Mouse (Mus musculus) heart, embryonic 12.5 days (tissue): ENCODE data around the gene Napa. TPM values are rescaled to one million over a fixed set of nuclear protein-coding genes. Genes with fewer than 3 reads are reported as not detected.

ENCODE experiments used
- ATAC-seq: fragments of 200-750 bp; cut with Nextera tagmentation; 2 replicates; pipeline ENCODE4 v1.8.0; 2017; ENCODE audit warnings: moderate TSS enrichment, moderate library complexity; ENCODE audit not compliant: insufficient number of reproducible peaks, low FRiP score
- H3K27ac ChIP-seq: fragments of 300-500 bp; sonication (generic); 2 replicates; pipeline ENCODE4 v1.5.1; 2016; ENCODE audit warnings: mild to moderate bottlenecking, moderate library complexity; ENCODE audit not compliant: poor library complexity, severe bottlenecking
- H3K27me3 ChIP-seq: fragments of 300-500 bp; sonication (generic); replicated peaks from 2 replicates; pipeline ENCODE4 v1.6.1; 2016; ENCODE audit warnings: mild to moderate bottlenecking, moderate library complexity
- H3K36me3 ChIP-seq: fragments of 300-500 bp; sonication (generic); 2 replicates; pipeline ENCODE4 v1.6.1; 2016; ENCODE audit warnings: mild to moderate bottlenecking, moderate library complexity
- H3K4me1 ChIP-seq: fragments of 300-500 bp; sonication (generic); replicated peaks from 2 replicates; pipeline ENCODE4 v1.6.1; 2016; ENCODE audit warnings: mild to moderate bottlenecking
- H3K4me2 ChIP-seq: fragments of 300-500 bp; sonication (generic); 2 replicates; pipeline ENCODE4 v1.6.1; 2016; ENCODE audit warnings: mild to moderate bottlenecking, moderate library complexity
- H3K4me3 ChIP-seq: fragments of 300-500 bp; sonication (generic); 2 replicates; pipeline ENCODE4 v1.5.1; 2016; ENCODE audit warnings: mild to moderate bottlenecking
- H3K9ac ChIP-seq: fragments of 300-500 bp; sonication (generic); 2 replicates; pipeline ENCODE4 v1.6.1; 2016; ENCODE audit warnings: mild to moderate bottlenecking, moderate library complexity
- H3K9me3 ChIP-seq: fragments of 300-500 bp; sonication (generic); replicated peaks from 2 replicates; pipeline ENCODE4 v1.6.1; 2016; ENCODE audit warnings: mild to moderate bottlenecking, moderate library complexity
- WGBS: fragments of 180-500 bp; shearing (Covaris S2); methylation state at CpG from one replicate; pipeline ENCODE4 v1.1.7; 2016; 5-methylcytosine and 5-hydroxymethylcytosine counted together
- polyA plus RNA-seq: library from polyadenylated mRNA; unstranded; fragments of >200 nt; fragmentation: Nextera tagmentation; extraction: Ambion mirVana; gene quantifications from 2 replicates; pipeline ENCODE4 v1.2.1, GENCODE M21; 2016

Gene Napa
- polyA plus RNA-seq, 1 experiment from 2014 or later, result 159 TPM

- WGBS, result 88% methylated on average over 9 of the region's 9 CpGs
- ATAC-seq, result no peak
- Histone ChIP-seq H3K9me3 (no peaks in the 10 kb centered on the region), H3K4me2 (no peak overlapping the region), H3K27ac (no peak overlapping the region), H3K27me3 (peaks cover 29% of the 10 kb centered on the region), H3K4me1 (peaks cover 32% of the 10 kb centered on the region), H3K4me3 (no peak overlapping the region), H3K9ac (no peak overlapping the region), H3K36me3 (0 out of 2 replicates have a peak, but pooled peaks cover 3% of the 10 kb centered on the region)
These were observed 35.4 kb downstream of the Napa start for GRCm38 (mm10) chr7:16133691-16134090.

- Histone ChIP-seq H3K9ac (no peak overlapping the region), H3K4me2 (no peak overlapping the region), H3K36me3 (0 out of 2 replicates have a peak, but pooled peaks cover 3% of the 10 kb centered on the region), H3K9me3 (no peaks in the 10 kb centered on the region), H3K4me1 (peaks cover 20% of the 10 kb centered on the region), H3K27ac (no peak overlapping the region), H3K27me3 (peaks cover 29% of the 10 kb centered on the region), H3K4me3 (no peak overlapping the region)
- 75% methylated on average over 7 of the region's 7 CpGs for WGBS
- no peak for ATAC-seq
These were observed 36.7 kb downstream of the Napa start for GRCm38 (mm10) chr7:16134951-16135392.

- no peaks in the 10 kb centered on the region; the same call in 1 of the 2 replicates for H3K36me3 ChIP-seq
- ATAC-seq, result no peak
- WGBS, result 31% methylated on average over 27 of the region's 27 CpGs
- H3K27ac ChIP-seq, result no peak overlapping the region
- peaks cover 40% of the 10 kb centered on the region for H3K27me3 ChIP-seq
- no peak overlapping the region for H3K4me3 ChIP-seq
- H3K9me3 ChIP-seq, result no peaks in the 10 kb centered on the region
- H3K4me1 ChIP-seq, result no peaks in the 10 kb centered on the region
- H3K4me2 ChIP-seq, result no peak overlapping the region
- H3K9ac ChIP-seq, result no peak overlapping the region
These were observed 48.5 kb downstream of the Napa start for GRCm38 (mm10) chr7:16146489-16147410.

GRCm38 (mm10) chr7:16147643-16148042 is 49.4 kb downstream of the Napa start:
- Histone ChIP-seq H3K9me3 (no peaks in the 10 kb centered on the region), H3K27me3 (peaks cover 40% of the 10 kb centered on the region), H3K4me2 (no peak overlapping the region), H3K9ac (no peak overlapping the region), H3K36me3 (no peaks in the 10 kb centered on the region; the same call in 1 of the 2 replicates), H3K4me3 (no peak overlapping the region), H3K27ac (no peak overlapping the region), H3K4me1 (no peaks in the 10 kb centered on the region)
- 8% methylated on average over 15 of the region's 15 CpGs for WGBS
- ATAC-seq, result no peak

- no peak overlapping the region for H3K4me3 ChIP-seq
- H3K4me1 ChIP-seq, result no peaks in the 10 kb centered on the region
- H3K4me2 ChIP-seq, result no peak overlapping the region
- H3K27me3 ChIP-seq, result peaks cover 40% of the 10 kb centered on the region
- ATAC-seq, result no peak
- no peak overlapping the region for H3K9ac ChIP-seq
- no peaks in the 10 kb centered on the region; the same call in 1 of the 2 replicates for H3K36me3 ChIP-seq
- H3K27ac ChIP-seq, result no peak overlapping the region
- H3K9me3 ChIP-seq, result no peaks in the 10 kb centered on the region
- 55% methylated on average over 5 of the region's 5 CpGs for WGBS
These were observed 51.0 kb downstream of the Napa start for GRCm38 (mm10) chr7:16149241-16149640.

GRCm38 (mm10) chr7:16150191-16151145 is 52.2 kb downstream of the Napa start:
- Histone ChIP-seq H3K4me2 (no peak overlapping the region), H3K27me3 (peaks cover 31% of the 10 kb centered on the region), H3K36me3 (no peaks in the 10 kb centered on the region), H3K27ac (no peak overlapping the region), H3K4me1 (no peaks in the 10 kb centered on the region; the same call in 1 of the 2 replicates), H3K9me3 (no peaks in the 10 kb centered on the region), H3K4me3 (no peak overlapping the region), H3K9ac (no peak overlapping the region)
- WGBS, result 60% methylated on average over 9 of the region's 9 CpGs
- no peak for ATAC-seq

- H3K4me3 ChIP-seq, result no peak overlapping the region
- H3K9ac ChIP-seq, result no peak overlapping the region
- H3K27ac ChIP-seq, result no peak overlapping the region
- H3K27me3 ChIP-seq, result peaks cover 14% of the 10 kb centered on the region
- no peaks in the 10 kb centered on the region for H3K36me3 ChIP-seq
- ATAC-seq, result peak; percentile 60; the same call in 1 of the 2 replicates
- peaks cover 9% of the 10 kb centered on the region for H3K4me1 ChIP-seq
- no peak overlapping the region for H3K4me2 ChIP-seq
- no peaks in the 10 kb centered on the region for H3K9me3 ChIP-seq
- WGBS, result 17% methylated on average over 10 of the region's 10 CpGs
These were observed 55.3 kb downstream of the Napa start for GRCm38 (mm10) chr7:16153522-16153921.

GRCm38 (mm10) chr7:16155132-16155872 is 57.0 kb downstream of the Napa start:
- 0 out of 2 replicates have a peak overlapping the region, but pooled peaks have one; percentile 24 for H3K27ac ChIP-seq
- H3K9ac ChIP-seq, result no peak overlapping the region
- H3K4me3 ChIP-seq, result no peak overlapping the region
- H3K4me2 ChIP-seq, result no peak overlapping the region
- ATAC-seq, result no peak
- peaks cover 14% of the 10 kb centered on the region for H3K4me1 ChIP-seq
- WGBS, result 35% methylated on average over 9 of the region's 9 CpGs
- peaks cover 25% of the 10 kb centered on the region for H3K27me3 ChIP-seq
- H3K9me3 ChIP-seq, result no peaks in the 10 kb centered on the region
- no peaks in the 10 kb centered on the region for H3K36me3 ChIP-seq

GRCm38 (mm10) chr7:16156105-16156714 is 58.0 kb downstream of the Napa start:
- Histone ChIP-seq H3K4me3 (no peak overlapping the region), H3K27me3 (peaks cover 28% of the 10 kb centered on the region), H3K4me1 (peaks cover 14% of the 10 kb centered on the region), H3K36me3 (no peaks in the 10 kb centered on the region), H3K27ac (peak overlapping the region; percentile 48), H3K4me2 (no peak overlapping the region), H3K9ac (no peak overlapping the region), H3K9me3 (peaks cover 2% of the 10 kb centered on the region)
- no peak for ATAC-seq
- 32% methylated on average over 8 of the region's 8 CpGs for WGBS

- WGBS, result 8% methylated on average over 39 of the region's 39 CpGs
- peak overlapping the region; percentile 29; the same call in 1 of the 2 replicates for H3K9ac ChIP-seq
- no peaks in the 10 kb centered on the region for H3K36me3 ChIP-seq
- no peak for ATAC-seq
- H3K27me3 ChIP-seq, result peaks cover 28% of the 10 kb centered on the region
- H3K4me1 ChIP-seq, result peaks cover 14% of the 10 kb centered on the region
- H3K4me2 ChIP-seq, result peak overlapping the region; percentile 54
- peak overlapping the region; percentile 17 for H3K4me3 ChIP-seq
- no peak overlapping the region for H3K27ac ChIP-seq
- peaks cover 3% of the 10 kb centered on the region for H3K9me3 ChIP-seq
These were observed 60.5 kb downstream of the Napa start for GRCm38 (mm10) chr7:16158735-16159134.
